Comparison of ENCODE assay signal across 11 mouse cellular contexts in genomic region chr4:98181185-98182052, GRCm38 (mm10).
DNase-seq lines count a peak whose midpoint lies in the region; ATAC-seq and TF ChIP-seq lines count a peak whose summit lies in the region.
"Had no signal": no experiment of that assay in that cellular context is flagged by ENCODE, and none has a peak within 500 bp of the region (broad histone marks: within the 10 kb centered on the region; RNA-seq: fewer than 3 reads in every experiment).

No protein-coding gene starts in this region.

- H3K9ac ChIP-seq in embryonic facial prominence, embryonic 13.5 days, result no peak overlapping the region
- no peak overlapping the region for H3K9ac ChIP-seq in neural tube, embryonic 14.5 days (replicated peaks; ENCODE audit: low read depth, low read length)
- H3K9ac ChIP-seq: liver, embryonic 15.5 days had no signal

- peak overlapping the region; percentile 46; the same call in 1 of the 2 replicates for H3K4me2 ChIP-seq in embryonic facial prominence, embryonic 13.5 days
- H3K4me2 ChIP-seq in neural tube, embryonic 14.5 days (ENCODE audit: low read depth, low read length), result no peak overlapping the region
- H3K4me2 ChIP-seq: liver, embryonic 15.5 days had no signal

- H3K27ac ChIP-seq in layer of hippocampus, adult 2 months, result peak overlapping the region; percentile 73
- H3K27ac ChIP-seq in embryonic facial prominence, embryonic 13.5 days, result peak overlapping the region; percentile 60; the same call in 1 of the 2 replicates
- peak overlapping the region; percentile 46; the same call in 1 of the 2 replicates for H3K27ac ChIP-seq in neural tube, embryonic 14.5 days (ENCODE audit: low read depth, low read length)
- H3K27ac ChIP-seq: liver, embryonic 15.5 days had no signal

- 29% methylated on average over 12 of the region's 12 CpGs for WGBS in embryonic facial prominence, embryonic 13.5 days
- WGBS in neural tube, embryonic 14.5 days, result 49% methylated on average over 12 of the region's 12 CpGs

- H3K27me3 ChIP-seq in embryonic facial prominence, embryonic 13.5 days, result peaks cover 4% of the 10 kb centered on the region; the same call in 1 of the 2 replicates
- no peaks in the 10 kb centered on the region for H3K27me3 ChIP-seq in neural tube, embryonic 14.5 days (ENCODE audit: control insufficient read depth, insufficient read depth, low read length)
- H3K27me3 ChIP-seq: liver, embryonic 15.5 days had no signal

- no peak for TF ChIP-seq CTCF in layer of hippocampus, adult 2 months (conservative IDR thresholded peaks at IDR 0.05)

- no peak; the same call in 1 of the 2 replicates for ATAC-seq in embryonic facial prominence, embryonic 13.5 days (ENCODE audit: insufficient number of reproducible peaks, insufficient read depth, low FRiP score, low TSS enrichment, low read depth)
- peak; percentile 62 for ATAC-seq in neural tube, embryonic 14.5 days (ENCODE audit: low read depth)

- H3K9me3 ChIP-seq in embryonic facial prominence, embryonic 13.5 days, result no peaks in the 10 kb centered on the region
- no peaks in the 10 kb centered on the region for H3K9me3 ChIP-seq in neural tube, embryonic 14.5 days (ENCODE audit: control insufficient read depth, low read length)
- H3K9me3 ChIP-seq: liver, embryonic 15.5 days had no signal

- peak; percentile 60 for DNase-seq in heart, adult 11 months
- no peak for DNase-seq in heart, postnatal 25 days (ENCODE audit: low spot score)
- peak in 1 of 2 experiments; percentile 9 for DNase-seq in layer of hippocampus, adult 2 months (ENCODE audit: low spot score in 2 of 2)
- DNase-seq in layer of hippocampus, postnatal 25 days (ENCODE audit: extremely low spot score in 1 of 2, low spot score in 1 of 2), result no peak
- no peak for DNase-seq in thymus, postnatal 36 days
- DNase-seq: cerebellum, postnatal 25 days; right cerebral cortex, adult 18-20 months; thymus, postnatal 14 days had no signal

- peaks cover 33% of the 10 kb centered on the region for H3K4me1 ChIP-seq in embryonic facial prominence, embryonic 13.5 days
- H3K4me1 ChIP-seq in neural tube, embryonic 14.5 days (ENCODE audit: control insufficient read depth, insufficient read depth, low read length), result peaks cover 16% of the 10 kb centered on the region

- H3K36me3 ChIP-seq in embryonic facial prominence, embryonic 13.5 days, result no peaks in the 10 kb centered on the region
- H3K36me3 ChIP-seq in neural tube, embryonic 14.5 days (ENCODE audit: control insufficient read depth, insufficient read depth, low read length), result no peaks in the 10 kb centered on the region
- H3K36me3 ChIP-seq: liver, embryonic 15.5 days had no signal

- H3K4me3 ChIP-seq in layer of hippocampus, adult 2 months, result no peak overlapping the region; the same call in 1 of the 2 replicates
- H3K4me3 ChIP-seq in embryonic facial prominence, embryonic 13.5 days, result no peak overlapping the region
- no peak overlapping the region for H3K4me3 ChIP-seq in neural tube, embryonic 14.5 days (ENCODE audit: low read depth, low read length)
- H3K4me3 ChIP-seq: liver, embryonic 15.5 days had no signal

- intact Hi-C loops in heart, postnatal 25 days (cut with DNase I), result loop anchor here (10.0 kb wide), 1 partner anchor 263 kb away; no protein-coding TSS in a partner anchor
